Mouse (Mus musculus): ENCODE measurements around the gene Veph1.

Gene Veph1

GRCm38 (mm10) chr3:66024220-66024792 is 272.3 kb downstream of the Veph1 start:
- DNase-seq (ENCODE audit: low spot score in 2 of 2), result no peak

GRCm38 (mm10) chr3:66019171-66019570 is 277.5 kb downstream of the Veph1 start:
- no peak for DNase-seq (ENCODE audit: low spot score in 2 of 2)

- DNase-seq (ENCODE audit: low spot score in 2 of 2), result no peak
Measured at GRCm38 (mm10) chr3:66007632-66008401, 288.8 kb downstream of the Veph1 start.

- DNase-seq (ENCODE audit: low spot score in 2 of 2), result no peak
Measured at GRCm38 (mm10) chr3:66004989-66005388, 291.6 kb downstream of the Veph1 start.

GRCm38 (mm10) chr3:66004220-66004951 is 292.3 kb downstream of the Veph1 start:
- no peak for DNase-seq (ENCODE audit: low spot score in 2 of 2)
